Mouse (Mus musculus): ENCODE data around the gene 0610009B22Rik.
A peak's percentile ranks its signal among the peaks of the same experiment; 100 is the strongest.

The 0610009B22Rik gene

DNA sequence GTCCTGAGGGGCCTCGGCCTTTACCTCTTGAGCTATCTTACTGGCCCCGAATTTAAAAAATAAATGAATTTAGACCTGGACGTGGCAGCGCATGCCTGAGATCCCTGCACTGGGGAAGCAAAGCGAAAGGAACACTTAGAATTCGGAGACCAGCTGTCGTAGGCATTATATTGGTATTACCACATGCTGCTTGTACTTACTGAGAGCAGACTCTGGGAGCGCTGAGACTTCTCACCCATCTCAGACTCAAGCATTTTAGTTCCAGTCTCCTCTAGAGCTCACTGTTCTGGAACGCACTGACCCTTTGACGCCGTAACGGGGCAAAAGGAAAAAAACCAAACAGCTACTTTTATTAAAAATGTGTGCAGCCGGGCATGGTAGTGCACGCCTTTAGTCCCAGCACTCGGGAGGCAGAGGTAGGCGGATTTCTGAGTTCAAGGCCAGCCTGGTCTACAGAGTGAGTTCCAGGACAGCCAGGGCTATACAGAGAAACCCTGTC lies 26.8 kb downstream of the 0610009B22Rik start:
- DNase-seq (ENCODE audit: extremely low spot score, low spot score) = no peak

DNA sequence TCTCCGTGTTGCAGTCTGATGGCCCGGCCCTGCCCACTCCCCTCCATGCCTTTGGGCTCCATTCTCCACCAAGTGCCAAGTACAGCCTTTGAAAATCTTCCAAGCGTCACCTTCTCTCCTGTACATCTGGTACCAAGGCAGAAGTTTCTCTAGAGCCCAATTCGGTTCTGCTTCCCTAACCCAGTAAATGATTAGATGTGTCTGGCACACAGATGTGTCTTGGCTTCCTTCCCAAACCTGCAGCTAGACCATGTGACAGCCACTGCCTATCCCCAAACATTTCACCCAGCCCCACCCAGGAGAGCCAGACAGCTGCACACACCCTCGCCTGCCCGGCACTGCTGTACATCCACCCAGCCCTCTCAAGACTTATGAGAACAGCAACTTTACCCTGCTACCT lies 30.0 kb downstream of the 0610009B22Rik start:
- no peak for DNase-seq (ENCODE audit: extremely low spot score, low spot score)

DNA sequence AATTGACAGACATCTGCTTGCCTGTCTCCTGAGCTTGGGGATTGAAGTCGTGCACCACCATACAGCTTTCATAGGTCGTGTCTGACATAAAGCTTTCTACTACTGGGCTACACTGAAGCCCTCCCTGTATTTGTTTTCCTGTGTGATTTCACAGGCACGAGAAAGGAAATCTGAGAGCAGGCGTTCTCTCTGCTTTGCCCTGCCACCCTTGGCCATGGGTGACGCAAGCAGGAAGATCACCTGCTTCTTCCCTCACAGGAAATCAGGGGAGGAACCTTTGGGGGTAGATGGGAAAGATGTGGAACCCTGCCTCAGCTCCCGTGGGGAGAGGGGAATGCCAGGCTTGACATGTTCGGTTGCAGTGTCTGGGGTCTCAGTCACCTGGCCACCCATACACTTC lies 30.4 kb downstream of the 0610009B22Rik start:
- DNase-seq (ENCODE audit: extremely low spot score, low spot score) = no peak

DNA sequence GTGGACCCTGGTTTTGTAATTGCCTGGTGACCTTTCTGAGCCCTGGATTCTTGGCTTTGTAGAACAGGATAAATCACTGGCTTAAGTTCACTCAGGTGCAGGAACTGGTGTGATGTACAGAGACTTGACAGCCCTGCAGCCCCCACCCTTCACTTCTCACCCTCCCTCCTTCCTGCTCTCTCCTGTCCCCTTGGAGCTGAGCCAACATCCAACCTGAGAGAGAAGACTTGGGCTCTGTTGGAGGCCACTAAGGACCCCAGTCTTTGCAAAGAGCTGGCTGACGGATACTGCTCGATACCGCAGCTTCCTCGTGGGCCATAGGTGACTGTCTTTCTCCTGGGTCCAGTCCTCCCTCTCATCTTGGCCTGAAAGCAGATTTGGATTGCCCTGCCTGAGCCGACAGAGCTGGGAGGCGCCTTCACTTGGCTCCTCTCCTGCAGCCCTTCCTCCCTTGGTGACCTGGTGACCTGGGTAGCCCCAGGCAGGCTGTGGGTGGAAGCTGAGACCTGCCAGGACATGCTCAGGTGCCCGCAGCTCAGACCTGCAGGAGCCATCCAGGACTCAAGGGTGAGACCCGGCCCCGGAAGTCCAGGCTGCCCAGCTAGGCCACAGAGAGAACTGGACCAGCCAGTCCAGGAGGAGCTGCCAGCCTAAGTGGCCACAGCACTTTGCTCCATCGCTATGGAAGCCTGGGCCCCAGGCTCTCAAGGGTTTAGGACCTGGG lies 31.7 kb downstream of the 0610009B22Rik start:
- DNase-seq (ENCODE audit: extremely low spot score, low spot score) = no peak

DNA sequence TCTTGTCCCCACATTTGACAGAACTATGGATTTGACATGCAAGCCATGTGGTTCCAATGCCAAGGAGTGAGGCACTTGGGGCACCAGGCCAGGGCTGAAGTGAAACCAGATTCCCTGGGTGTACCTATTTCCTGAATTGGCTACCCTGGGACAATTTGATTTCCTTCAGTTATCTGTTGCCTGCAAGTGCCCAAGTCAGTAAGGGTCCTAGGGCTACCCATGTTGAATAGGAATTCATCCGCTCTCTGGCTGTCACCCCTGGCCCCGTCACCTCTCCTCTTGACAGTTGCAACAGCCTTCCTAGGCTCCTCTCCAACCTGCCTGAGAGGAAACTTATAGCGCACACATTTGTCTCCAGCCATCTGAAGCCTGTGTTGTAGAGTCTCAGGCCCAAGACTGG lies 33.8 kb downstream of the 0610009B22Rik start:
- DNase-seq (ENCODE audit: extremely low spot score, low spot score) = no peak

DNA sequence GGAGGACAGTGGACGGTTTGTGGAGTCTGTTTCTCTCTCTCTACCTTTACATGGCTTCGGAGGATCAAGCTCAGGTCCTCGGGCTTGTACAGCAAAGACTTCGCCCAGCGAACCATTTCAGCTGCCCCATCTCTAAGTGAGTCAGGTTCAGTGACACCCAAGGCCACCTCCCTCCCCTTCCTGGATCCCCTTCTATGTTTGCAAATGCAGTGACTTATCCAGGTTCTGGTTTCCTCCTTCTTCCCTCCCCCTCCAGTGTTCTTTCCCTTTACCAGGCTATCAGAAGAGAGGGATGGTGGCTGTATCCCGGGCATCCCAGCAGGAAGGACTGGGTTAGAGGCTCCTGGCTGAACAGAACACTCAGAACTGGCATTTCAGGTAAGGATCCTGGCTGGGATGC lies 34.9 kb downstream of the 0610009B22Rik start:
- no peak for DNase-seq (ENCODE audit: extremely low spot score, low spot score)

DNA sequence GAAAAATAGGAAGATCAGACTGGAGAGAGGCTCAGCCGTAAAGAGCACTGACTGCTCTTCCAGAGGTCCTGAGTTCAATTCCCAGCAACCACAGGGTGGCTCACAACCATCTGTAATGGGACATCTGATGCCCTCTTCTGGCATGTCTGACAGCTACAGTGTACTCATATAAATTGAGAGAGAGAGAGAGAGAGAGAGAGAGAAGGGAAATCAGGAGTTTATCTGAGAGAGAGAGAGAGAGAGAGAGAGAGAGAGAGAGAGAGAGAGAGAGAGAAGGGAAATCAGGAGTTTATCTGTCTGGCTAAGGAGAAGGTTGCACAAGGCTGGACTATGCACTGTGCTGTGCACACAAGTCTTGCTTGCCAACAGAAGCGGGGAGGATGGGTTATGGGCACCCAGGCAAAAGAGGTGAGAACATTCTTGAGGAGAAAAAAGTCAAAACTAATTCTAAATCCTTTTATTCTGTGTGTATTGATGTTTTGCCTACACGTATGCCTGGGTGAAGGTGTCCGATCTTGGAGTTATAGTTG lies 35.7 kb downstream of the 0610009B22Rik start:
- DNase-seq (ENCODE audit: extremely low spot score, low spot score) = no peak

DNA sequence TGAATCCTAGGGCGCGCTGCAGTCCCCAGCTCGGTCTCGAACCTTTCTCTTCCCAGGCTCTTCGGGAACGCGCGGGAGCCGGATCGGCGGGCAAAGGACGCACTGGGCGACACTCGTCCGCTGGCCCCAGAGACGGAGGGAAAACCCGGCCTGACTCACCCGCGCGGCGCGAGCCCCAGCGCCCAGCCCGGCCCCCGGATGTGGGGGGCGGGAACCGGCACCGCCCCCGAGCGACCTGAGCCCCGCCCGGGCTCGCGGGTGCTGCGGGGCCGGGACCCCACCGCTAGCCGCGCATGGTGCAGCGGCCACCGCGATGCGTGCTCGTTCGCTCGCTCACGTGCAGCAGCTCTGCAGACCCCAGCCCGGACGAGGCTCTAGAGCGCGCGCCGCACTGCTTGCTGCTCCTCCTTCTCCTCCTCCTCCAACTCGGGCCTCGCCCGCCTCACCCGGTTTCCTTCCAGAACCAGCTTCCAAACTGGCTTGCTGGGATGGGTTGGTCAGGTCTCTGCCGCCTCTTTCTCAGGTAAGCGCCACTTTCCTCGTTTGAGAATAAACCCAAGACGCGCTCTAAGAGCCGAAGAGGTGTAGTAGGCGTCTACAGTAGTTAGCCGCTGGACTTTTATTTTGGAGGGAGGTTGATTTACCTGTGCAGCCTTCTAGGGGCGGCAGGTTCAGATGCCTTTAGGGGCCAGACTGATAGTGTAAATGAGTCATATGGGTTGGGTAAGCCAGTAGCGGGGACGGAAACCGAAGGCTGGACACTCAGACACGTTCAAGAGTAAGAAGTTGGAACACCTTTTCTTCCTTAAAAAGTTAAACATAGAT lies 37.8 kb downstream of the 0610009B22Rik start, which contains the start of the genes N4bp3 and D930048N14Rik:
N4bp3 (minus strand) TSS at position 152 of the 825 bp plus-strand sequence.
D930048N14Rik (plus strand) TSS at position 264 of the 825 bp plus-strand sequence.
- peak; percentile 76 for DNase-seq (ENCODE audit: extremely low spot score, low spot score)

DNA sequence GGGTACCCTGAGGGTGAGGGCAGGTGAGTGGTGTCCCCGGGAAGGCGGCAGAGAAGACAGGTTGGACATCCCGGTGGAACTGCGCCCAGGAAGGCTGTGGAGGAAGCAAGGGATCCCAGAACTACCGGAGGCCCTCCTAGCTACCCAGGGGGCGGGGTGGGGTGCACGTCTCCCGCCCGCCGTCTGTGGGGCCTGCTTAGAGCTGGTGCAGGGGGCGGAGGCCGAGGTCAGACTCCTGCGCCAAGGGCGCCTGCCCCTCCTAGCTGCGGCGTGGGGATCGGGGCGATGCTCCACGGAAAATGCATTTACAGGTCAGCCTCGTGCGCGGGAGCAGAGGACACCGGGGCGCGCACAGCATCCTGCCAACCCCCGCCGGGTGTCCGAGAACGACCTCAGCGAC lies 38.4 kb downstream of the 0610009B22Rik start:
- no peak for DNase-seq (ENCODE audit: extremely low spot score, low spot score)

DNA sequence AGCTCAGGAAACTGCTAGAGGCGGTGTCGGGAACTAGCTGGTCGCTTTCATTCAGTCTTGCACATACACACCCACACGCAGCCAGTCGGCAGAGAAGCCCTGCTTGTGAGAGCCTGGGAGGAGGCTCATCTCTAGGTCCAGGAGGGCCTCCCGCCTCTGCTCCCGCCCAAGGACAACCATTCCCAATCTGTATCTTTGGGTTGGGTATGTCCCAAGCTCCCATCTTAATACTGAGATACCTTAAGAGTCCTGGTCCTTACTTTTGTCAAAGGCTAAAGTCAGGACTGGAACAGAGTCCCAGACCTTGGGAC lies 38.8 kb downstream of the 0610009B22Rik start:
- peak; percentile 37 for DNase-seq (ENCODE audit: extremely low spot score, low spot score)

DNA sequence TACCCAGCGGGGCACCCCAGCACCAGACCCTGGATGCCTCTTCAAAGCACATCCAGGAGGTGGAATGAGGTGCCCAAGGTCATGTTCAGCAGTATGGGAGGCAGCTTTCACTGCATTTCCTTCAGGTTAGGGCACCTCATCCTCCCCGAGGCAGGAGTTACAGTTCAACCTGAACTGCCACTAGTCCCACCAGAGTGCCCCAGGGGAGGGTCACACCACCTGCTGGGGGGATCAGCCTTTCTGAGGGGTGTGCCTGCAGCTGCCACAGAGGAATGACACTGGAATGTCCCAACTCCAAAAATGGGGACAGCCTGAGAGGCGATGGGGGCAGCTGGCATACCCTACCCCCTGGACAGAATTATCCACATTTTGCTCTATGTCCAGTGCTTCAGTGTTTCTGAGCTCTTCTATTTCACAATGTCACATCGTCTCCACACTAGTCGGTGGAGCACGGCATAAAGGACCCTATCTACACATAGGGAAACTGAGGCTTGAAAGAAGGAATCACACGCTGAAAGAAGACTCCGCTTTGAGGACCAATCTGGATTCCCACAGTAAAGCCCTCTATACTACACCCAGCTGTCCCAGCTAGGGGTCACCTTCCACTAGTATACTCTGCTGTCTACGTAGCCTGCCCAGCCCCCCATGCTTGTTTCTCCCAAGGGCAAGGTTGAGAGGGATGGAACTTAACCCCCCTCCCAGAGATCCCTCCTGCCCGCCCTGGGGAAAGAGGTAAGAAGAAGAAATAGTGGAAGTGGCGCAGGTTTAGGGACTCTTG lies 39.4 kb downstream of the 0610009B22Rik start:
- peak; percentile 44 for DNase-seq (ENCODE audit: extremely low spot score, low spot score)

DNA sequence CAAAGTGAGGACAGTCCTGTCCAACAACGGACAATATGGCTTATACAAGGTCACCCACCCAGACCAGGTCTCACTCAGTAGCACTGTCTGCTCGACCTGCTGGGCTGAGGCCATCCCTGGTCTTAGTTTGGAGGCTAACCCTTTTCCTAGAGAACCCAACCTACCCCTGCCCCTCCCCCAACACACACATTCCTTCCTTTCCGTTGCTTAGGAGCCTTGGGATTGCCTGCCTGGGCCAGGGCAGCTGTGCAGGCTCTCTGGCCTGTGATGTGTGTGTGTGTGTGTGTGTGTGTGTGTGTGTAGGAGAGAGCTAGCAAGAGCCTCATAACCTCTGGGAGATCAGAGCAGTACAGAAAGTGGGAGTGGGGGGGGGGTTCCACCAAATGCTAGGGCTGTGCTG lies 40.1 kb downstream of the 0610009B22Rik start:
- DNase-seq (ENCODE audit: extremely low spot score, low spot score) = peak; percentile 72

DNA sequence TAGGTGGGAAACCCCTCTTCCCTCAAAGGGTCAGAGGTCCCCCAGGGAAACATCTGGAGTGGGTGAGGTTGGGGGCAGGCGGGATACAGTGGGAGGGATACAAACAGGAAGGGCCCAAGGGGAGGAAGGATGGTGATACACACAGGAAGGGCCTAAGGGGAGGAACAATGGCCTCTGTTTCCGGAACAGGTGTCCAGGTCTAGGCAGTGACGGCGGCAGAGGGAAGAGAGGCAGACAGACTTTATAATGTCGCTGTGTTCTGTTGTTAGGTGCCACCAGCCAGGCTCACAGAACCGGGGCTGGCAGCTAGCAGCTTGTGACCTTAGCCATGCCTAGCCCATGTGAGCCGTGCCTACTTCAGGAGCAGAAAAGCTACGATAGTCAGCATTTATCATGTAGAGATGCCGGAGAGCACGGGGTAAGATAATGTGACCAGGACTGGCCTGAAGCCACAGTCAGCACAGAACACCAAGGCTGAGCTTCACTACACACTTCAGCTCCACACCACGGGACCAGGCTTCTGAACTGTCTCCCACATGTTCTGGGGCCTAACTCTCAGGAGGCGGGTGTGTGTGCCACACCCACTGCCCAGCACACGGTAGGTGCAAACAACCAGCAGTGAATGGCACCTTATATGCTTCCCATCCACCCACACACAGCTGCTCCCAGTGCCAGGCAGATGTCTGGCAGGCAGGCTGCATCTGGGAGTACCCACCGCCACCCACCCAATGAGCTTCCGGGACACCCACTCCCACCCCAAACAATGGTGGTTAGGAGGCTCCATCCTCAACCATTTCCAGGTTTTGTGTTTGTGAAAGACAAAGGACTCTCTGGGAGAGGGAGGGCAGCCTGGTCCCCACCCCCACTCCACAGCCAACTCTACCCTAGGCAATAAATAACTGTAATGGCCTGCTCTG lies 41.7 kb downstream of the 0610009B22Rik start:
- DNase-seq (ENCODE audit: extremely low spot score, low spot score) = peak; percentile 19

DNA sequence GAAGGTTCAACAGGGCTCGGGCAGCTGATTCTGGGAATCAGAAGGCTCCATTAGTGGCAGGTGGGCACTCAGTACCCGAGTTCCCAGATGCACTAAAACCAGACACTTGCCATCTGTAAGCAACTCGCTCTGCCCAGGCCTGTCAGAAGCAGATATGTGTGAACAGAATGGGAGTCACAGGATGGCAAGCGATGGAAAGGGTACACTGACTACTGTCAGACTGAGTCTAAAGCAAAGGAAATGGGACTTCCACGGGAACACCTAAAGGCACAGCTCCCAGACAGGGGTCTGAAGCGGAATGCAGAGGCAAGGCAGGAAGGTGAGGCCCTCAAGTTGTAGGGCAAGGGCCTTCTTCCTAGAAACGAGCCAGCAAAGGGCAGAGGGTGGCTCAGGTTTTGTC lies 42.4 kb downstream of the 0610009B22Rik start:
- DNase-seq (ENCODE audit: extremely low spot score, low spot score) = no peak

DNA sequence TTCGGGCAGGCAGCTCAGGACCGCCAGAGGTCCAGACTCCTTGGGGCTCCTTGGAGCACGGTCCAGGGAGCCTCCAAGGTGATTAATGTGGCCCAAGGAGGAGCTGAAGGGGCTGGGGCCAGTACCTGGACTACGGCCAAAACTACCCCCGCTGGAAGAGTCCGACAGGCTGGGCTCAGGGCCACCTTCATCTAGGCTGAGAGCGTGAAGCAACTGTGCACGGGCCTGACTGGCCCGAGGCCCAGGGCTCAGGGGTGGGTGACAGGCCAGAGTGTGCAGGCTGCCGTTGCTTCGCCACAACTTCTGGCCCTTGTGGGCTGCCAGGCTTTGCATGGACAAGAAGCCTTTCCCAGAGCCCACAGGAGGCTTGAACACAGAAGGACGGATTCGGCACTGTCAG lies 43.4 kb downstream of the 0610009B22Rik start:
- DNase-seq (ENCODE audit: extremely low spot score, low spot score) = no peak

DNA sequence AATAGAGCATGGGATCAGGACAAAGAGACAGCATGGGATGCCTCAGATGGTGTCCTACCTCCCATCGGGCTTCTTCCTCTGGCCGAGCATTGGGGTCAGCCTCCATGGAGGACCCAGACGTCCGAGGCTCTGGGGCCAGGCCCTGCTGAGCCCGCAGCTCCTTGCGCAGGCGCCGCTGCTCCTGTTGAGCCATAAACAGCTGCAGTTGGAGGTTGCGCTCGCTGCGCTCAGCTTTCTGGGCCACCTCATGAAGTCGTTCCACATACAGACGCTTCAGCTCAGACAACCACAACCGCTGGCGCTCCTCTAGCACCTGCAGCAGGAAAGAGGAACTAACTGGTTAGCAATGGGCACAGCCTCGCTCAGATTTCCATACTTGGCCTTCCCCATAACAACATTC lies 44.5 kb downstream of the 0610009B22Rik start:
- no peak for DNase-seq (ENCODE audit: extremely low spot score, low spot score)

DNA sequence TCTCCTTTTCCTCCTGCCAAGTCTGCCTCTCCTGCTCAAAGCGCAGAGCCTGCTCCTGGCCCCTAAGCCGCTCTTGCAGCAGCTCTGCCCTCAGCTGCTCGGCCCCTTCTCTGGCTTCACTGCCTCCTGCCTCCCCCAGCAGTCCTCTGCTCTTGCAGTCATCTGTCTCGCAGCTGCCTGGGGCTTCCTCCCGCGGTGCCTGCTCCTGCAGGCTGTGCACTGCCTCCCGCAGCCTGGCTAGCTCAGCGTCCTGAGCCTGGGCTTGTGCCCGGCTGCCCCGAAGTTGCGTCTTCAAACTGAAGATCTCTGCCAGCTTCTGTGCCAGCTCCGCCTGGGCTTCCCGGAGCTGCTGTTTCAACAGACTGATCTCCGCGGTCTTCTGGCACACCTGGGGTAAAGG lies 44.9 kb downstream of the 0610009B22Rik start:
- no peak for DNase-seq (ENCODE audit: extremely low spot score, low spot score)

DNA sequence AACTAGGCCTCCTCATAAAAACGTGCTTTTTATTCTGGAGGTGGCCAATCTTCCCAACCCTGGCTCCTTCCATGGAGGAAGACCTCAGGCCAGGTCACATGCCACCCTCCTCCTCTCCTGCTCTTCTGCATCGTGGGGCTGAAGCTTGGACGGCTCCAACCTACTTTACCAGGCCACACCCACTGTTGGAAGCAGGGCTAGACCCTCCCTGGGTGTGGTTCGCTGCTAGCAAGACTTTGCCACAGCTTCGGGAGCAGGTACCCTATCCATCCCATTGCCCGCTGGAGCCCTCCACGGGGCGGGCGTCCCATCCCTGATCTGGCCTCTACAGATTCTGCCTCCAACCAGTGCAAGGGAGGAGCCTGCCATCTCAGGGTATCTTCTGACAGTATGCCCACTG lies 45.5 kb downstream of the 0610009B22Rik start:
- no peak for DNase-seq (ENCODE audit: extremely low spot score, low spot score)

DNA sequence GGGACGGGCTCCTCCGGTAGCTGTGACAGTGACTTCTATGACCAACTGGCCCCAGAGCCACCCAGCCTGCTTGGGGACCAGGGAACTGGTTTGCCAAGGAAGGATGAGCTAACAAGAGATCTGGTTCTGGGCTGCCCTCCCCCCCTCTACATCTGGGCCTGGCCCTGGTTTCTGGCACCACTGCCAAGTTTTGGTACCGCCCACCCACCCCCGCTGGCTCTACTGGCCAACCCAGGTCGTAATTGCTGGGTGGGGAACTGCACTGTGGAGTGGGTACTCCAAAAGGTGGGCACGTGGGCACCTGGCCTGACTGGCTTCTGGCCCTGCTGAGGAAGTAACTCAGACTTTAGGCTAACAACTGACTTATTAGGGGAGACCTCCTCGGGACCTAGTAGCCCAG lies 47.9 kb downstream of the 0610009B22Rik start:
- DNase-seq (ENCODE audit: extremely low spot score, low spot score) = no peak

DNA sequence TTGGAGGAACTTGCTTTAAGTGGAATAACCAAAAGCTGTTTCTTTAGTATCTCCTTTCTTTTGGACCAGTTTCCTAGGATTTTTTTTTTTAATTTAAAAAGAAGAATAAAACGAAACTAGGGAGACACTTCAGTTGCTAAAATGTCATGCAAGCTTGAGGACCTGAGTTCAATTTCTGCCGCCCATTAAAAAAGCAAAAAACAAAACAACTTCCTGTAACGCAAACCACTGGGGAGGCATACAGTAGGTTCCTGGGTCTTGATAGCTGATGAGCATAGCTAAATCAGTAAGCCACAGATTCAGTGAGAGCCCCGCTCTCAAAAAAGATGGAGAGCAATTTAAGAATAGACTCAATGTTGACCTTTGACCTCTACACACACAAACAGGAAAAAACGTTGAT lies 50.2 kb downstream of the 0610009B22Rik start:
- DNase-seq (ENCODE audit: extremely low spot score, low spot score) = no peak
